Mouse (Mus musculus): Measurements from ENCODE around the gene Etv3. TPM values are rescaled to one million over a fixed set of nuclear protein-coding genes. Genes with fewer than 3 reads are reported as not detected.

The Etv3 gene
- polyA plus RNA-seq, 1 experiment, result 3.7 TPM

GRCm38 (mm10) chr3:87511971-87512765 lies 13.0 kb upstream of the Etv3 start:
- no peak overlapping the region for H3K4me3 ChIP-seq (ENCODE audit: insufficient read depth, poor library complexity, severe bottlenecking)
- no peaks in the 10 kb centered on the region for H3K27me3 ChIP-seq (ENCODE audit: control insufficient read depth, insufficient read depth, insufficient read length)
- H3K79me3 ChIP-seq (ENCODE audit: low read depth), result no peaks in the 10 kb centered on the region
- no peak overlapping the region for H3ac ChIP-seq (ENCODE audit: control insufficient read depth, insufficient read length, low read depth)
- H3K79me2 ChIP-seq (ENCODE audit: control insufficient read depth, insufficient read depth), result no peaks in the 10 kb centered on the region
- TF ChIP-seq FOSL1 (IDR thresholded peaks at IDR 0.05; ENCODE audit: insufficient read depth, low read length, poor library complexity, severe bottlenecking), result no peak
- TF ChIP-seq MAX (IDR thresholded peaks at IDR 0.05), result no peak
- no peaks in the 10 kb centered on the region for H3K36me3 ChIP-seq (ENCODE audit: control insufficient read depth, insufficient read depth)

- Histone ChIP-seq H3K36me3 (ENCODE audit: control insufficient read depth, insufficient read depth) (no peaks in the 10 kb centered on the region), H3K79me3 (ENCODE audit: low read depth) (no peaks in the 10 kb centered on the region)
Observed at GRCm38 (mm10) chr3:87515567-87516081, 9.6 kb upstream of the Etv3 start.

GRCm38 (mm10) chr3:87518425-87518824 lies 6.8 kb upstream of the Etv3 start:
- Histone ChIP-seq H3K79me3 (ENCODE audit: low read depth) (no peaks in the 10 kb centered on the region), H3K36me3 (ENCODE audit: control insufficient read depth, insufficient read depth) (no peaks in the 10 kb centered on the region), H3K4me3 (ENCODE audit: insufficient read depth, poor library complexity, severe bottlenecking) (no peak overlapping the region), H3K79me2 (ENCODE audit: control insufficient read depth, insufficient read depth) (no peaks in the 10 kb centered on the region), H3ac (ENCODE audit: control insufficient read depth, insufficient read length, low read depth) (no peak overlapping the region), H3K27me3 (ENCODE audit: control insufficient read depth, insufficient read depth, insufficient read length) (peaks cover 7% of the 10 kb centered on the region)
- TF ChIP-seq CTCF (IDR thresholded peaks at IDR 0.05; ENCODE audit: control insufficient read depth, insufficient read depth, insufficient read length) (no peak), MAX (IDR thresholded peaks at IDR 0.05) (no peak), MYOG (IDR thresholded peaks at IDR 0.05; ENCODE audit: control insufficient read depth, extremely low read depth, insufficient read length) (no peak), CEBPB (IDR thresholded peaks at IDR 0.05; ENCODE audit: low read depth) (no peak), USF1 (IDR thresholded peaks at IDR 0.05; ENCODE audit: low read depth) (no peak), FOSL1 (IDR thresholded peaks at IDR 0.05; ENCODE audit: insufficient read depth, low read length, poor library complexity, severe bottlenecking) (no peak), MYOD1 (IDR thresholded peaks at IDR 0.05; ENCODE audit: control insufficient read depth, insufficient read length, low read depth) (no peak)

More at GRCm38 (mm10) chr3:87515567-87516081, 9.6 kb upstream of the Etv3 start:
- Histone ChIP-seq H3K79me2 (ENCODE audit: control insufficient read depth, insufficient read depth) (no peaks in the 10 kb centered on the region), H3ac (ENCODE audit: control insufficient read depth, insufficient read length, low read depth) (no peak overlapping the region), H3K4me3 (ENCODE audit: insufficient read depth, poor library complexity, severe bottlenecking) (no peak overlapping the region), H3K27me3 (ENCODE audit: control insufficient read depth, insufficient read depth, insufficient read length) (peaks cover 4% of the 10 kb centered on the region)
- TF ChIP-seq MYOD1 (IDR thresholded peaks at IDR 0.05; ENCODE audit: control insufficient read depth, insufficient read length, low read depth), result no peak
- no peak for TF ChIP-seq CTCF (IDR thresholded peaks at IDR 0.05; ENCODE audit: control insufficient read depth, insufficient read depth, insufficient read length)
- TF ChIP-seq FOSL1 (IDR thresholded peaks at IDR 0.05; ENCODE audit: insufficient read depth, low read length, poor library complexity, severe bottlenecking), result no peak
- TF ChIP-seq USF1 (IDR thresholded peaks at IDR 0.05; ENCODE audit: low read depth), result no peak
- no peak for TF ChIP-seq MYOG (IDR thresholded peaks at IDR 0.05; ENCODE audit: control insufficient read depth, extremely low read depth, insufficient read length)
- no peak for TF ChIP-seq CEBPB (IDR thresholded peaks at IDR 0.05; ENCODE audit: low read depth)
- TF ChIP-seq MAX (IDR thresholded peaks at IDR 0.05), result no peak

- H3K36me3 ChIP-seq (ENCODE audit: control insufficient read depth, insufficient read depth), result no peaks in the 10 kb centered on the region
Observed at GRCm38 (mm10) chr3:87521126-87521525, 4.1 kb upstream of the Etv3 start.

GRCm38 (mm10) chr3:87521833-87522232 lies 3.4 kb upstream of the Etv3 start:
- TF ChIP-seq CEBPB (IDR thresholded peaks at IDR 0.05; ENCODE audit: low read depth) (no peak), FOSL1 (IDR thresholded peaks at IDR 0.05; ENCODE audit: insufficient read depth, low read length, poor library complexity, severe bottlenecking) (no peak), MYOD1 (IDR thresholded peaks at IDR 0.05; ENCODE audit: control insufficient read depth, insufficient read length, low read depth) (no peak), MYOG (IDR thresholded peaks at IDR 0.05; ENCODE audit: control insufficient read depth, extremely low read depth, insufficient read length) (no peak), CTCF (IDR thresholded peaks at IDR 0.05; ENCODE audit: control insufficient read depth, insufficient read depth, insufficient read length) (no peak)
- H3K36me3 ChIP-seq (ENCODE audit: control insufficient read depth, insufficient read depth), result no peaks in the 10 kb centered on the region
- H3K27me3 ChIP-seq (ENCODE audit: control insufficient read depth, insufficient read depth, insufficient read length), result peaks cover 7% of the 10 kb centered on the region
- H3ac ChIP-seq (ENCODE audit: control insufficient read depth, insufficient read length, low read depth), result no peak overlapping the region
- no peak overlapping the region for H3K4me3 ChIP-seq (ENCODE audit: insufficient read depth, poor library complexity, severe bottlenecking)
- H3K79me2 ChIP-seq (ENCODE audit: control insufficient read depth, insufficient read depth), result peaks cover 13% of the 10 kb centered on the region
- H3K79me3 ChIP-seq (ENCODE audit: low read depth), result peaks cover 10% of the 10 kb centered on the region

More at GRCm38 (mm10) chr3:87521126-87521525, 4.1 kb upstream of the Etv3 start:
- H3K79me3 ChIP-seq (ENCODE audit: low read depth), result peaks cover 4% of the 10 kb centered on the region
- H3ac ChIP-seq (ENCODE audit: control insufficient read depth, insufficient read length, low read depth), result no peak overlapping the region
- peaks cover 7% of the 10 kb centered on the region for H3K27me3 ChIP-seq (ENCODE audit: control insufficient read depth, insufficient read depth, insufficient read length)
- TF ChIP-seq MYOG (IDR thresholded peaks at IDR 0.05; ENCODE audit: control insufficient read depth, extremely low read depth, insufficient read length), result no peak
- no peak for TF ChIP-seq FOSL1 (IDR thresholded peaks at IDR 0.05; ENCODE audit: insufficient read depth, low read length, poor library complexity, severe bottlenecking)
- no peak for TF ChIP-seq CEBPB (IDR thresholded peaks at IDR 0.05; ENCODE audit: low read depth)
- no peak for TF ChIP-seq MAX (IDR thresholded peaks at IDR 0.05)
- no peak for TF ChIP-seq CTCF (IDR thresholded peaks at IDR 0.05; ENCODE audit: control insufficient read depth, insufficient read depth, insufficient read length)
- no peak for TF ChIP-seq USF1 (IDR thresholded peaks at IDR 0.05; ENCODE audit: low read depth)
- TF ChIP-seq MYOD1 (IDR thresholded peaks at IDR 0.05; ENCODE audit: control insufficient read depth, insufficient read length, low read depth), result no peak
- peaks cover 6% of the 10 kb centered on the region for H3K79me2 ChIP-seq (ENCODE audit: control insufficient read depth, insufficient read depth)
- H3K4me3 ChIP-seq (ENCODE audit: insufficient read depth, poor library complexity, severe bottlenecking), result no peak overlapping the region

Measured in C2C12 (cell line).